Mouse (Mus musculus) heart, embryonic 13.5 days (tissue): ENCODE results near the gene Zfp575. TPM values are rescaled to one million over a fixed set of nuclear protein-coding genes. Genes with fewer than 3 reads are reported as not detected.

Experiments
- ATAC-seq: fragments of 200-750 bp; cut with Nextera tagmentation; 2 replicates; pipeline ENCODE4 v1.8.0; 2017; ENCODE audit warnings: moderate TSS enrichment; ENCODE audit not compliant: insufficient number of reproducible peaks, low FRiP score, low TSS enrichment; ENCODE audit errors: extremely low read depth
- H3K27ac ChIP-seq: fragments of 300-500 bp; sonication (generic); replicated peaks from 2 replicates; pipeline ENCODE4 v1.5.1; 2015; ENCODE audit warnings: moderate library complexity, mild to moderate bottlenecking, inconsistent platforms
- H3K27me3 ChIP-seq: fragments of 300-500 bp; sonication (generic); replicated peaks from 2 replicates; pipeline ENCODE4 v1.6.1; 2015; ENCODE audit warnings: mild to moderate bottlenecking, inconsistent platforms
- H3K36me3 ChIP-seq: fragments of 300-500 bp; sonication (generic); 2 replicates; pipeline ENCODE4 v1.6.1; 2015; ENCODE audit warnings: mild to moderate bottlenecking, inconsistent platforms
- H3K4me1 ChIP-seq: fragments of 300-500 bp; sonication (generic); 2 replicates; pipeline ENCODE4 v1.6.1; 2015; ENCODE audit warnings: inconsistent platforms
- H3K4me2 ChIP-seq: fragments of 300-500 bp; sonication (generic); 2 replicates; pipeline ENCODE4 v1.6.1; 2015; ENCODE audit warnings: inconsistent platforms, mild to moderate bottlenecking, moderate library complexity
- H3K4me3 ChIP-seq: fragments of 300-500 bp; sonication (generic); 2 replicates; pipeline ENCODE4 v1.5.1; 2015; ENCODE audit warnings: moderate library complexity, mild to moderate bottlenecking, inconsistent platforms
- H3K9ac ChIP-seq: fragments of 300-500 bp; sonication (generic); 2 replicates; pipeline ENCODE4 v1.6.1; 2015; ENCODE audit warnings: inconsistent platforms, mild to moderate bottlenecking, moderate library complexity
- H3K9me3 ChIP-seq: fragments of 300-500 bp; sonication (generic); 2 replicates; pipeline ENCODE4 v1.6.1; 2016; ENCODE audit warnings: inconsistent platforms
- WGBS: fragments of 180-500 bp; shearing (Covaris S2); methylation state at CpG from one replicate; pipeline ENCODE4 v1.1.7; 2015; ENCODE audit warnings: mixed read lengths; 5-methylcytosine and 5-hydroxymethylcytosine counted together
- polyA plus RNA-seq: library from polyadenylated mRNA; unstranded; fragments of >200 nt; fragmentation: Nextera tagmentation; extraction: Ambion mirVana; gene quantifications from 2 replicates; pipeline ENCODE4 v1.2.1, GENCODE M21; 2015

Zfp575 gene
- polyA plus RNA-seq, 1 experiment from 2014 or later = 0.78 TPM

- 36% methylated on average over 19 of the region's 19 CpGs for WGBS
- no peak for ATAC-seq
These were observed 53.1 kb downstream of the Zfp575 start for GRCm38 (mm10) chr7:24534301-24534700.

More at GRCm38 (mm10) chr7:24534301-24534700, 53.1 kb downstream of the Zfp575 start:
- Histone ChIP-seq H3K4me2 (peak overlapping the region; percentile 41), H3K4me1 (peaks cover 26% of the 10 kb centered on the region), H3K4me3 (peak overlapping the region; percentile 12; the same call in 1 of the 2 replicates), H3K9me3 (no peaks in the 10 kb centered on the region), H3K36me3 (peaks cover 45% of the 10 kb centered on the region), H3K27me3 (peaks cover 14% of the 10 kb centered on the region), H3K9ac (peak overlapping the region; percentile 61), H3K27ac (no peak overlapping the region)

Other genes starting within 250 kb of the Zfp575 start
- gene Lypd5, start 238.4 kb downstream of the Zfp575 start, polyA plus RNA-seq = not detected in 2 replicates
- 2.9 and 5.3 TPM in 2 replicates for gene Kcnn4, start 217.4 kb downstream of the Zfp575 start, polyA plus RNA-seq
- gene Smg9, start 188.0 kb downstream of the Zfp575 start, polyA plus RNA-seq = 18.1 and 19.3 TPM in 2 replicates
- not detected in 2 replicates for gene Irgc1, start 135.3 kb downstream of the Zfp575 start, polyA plus RNA-seq
- 8.3 and 9.8 TPM in 2 replicates for gene Plaur, start 125.2 kb downstream of the Zfp575 start, polyA plus RNA-seq
- gene Cadm4, start 105.6 kb downstream of the Zfp575 start, polyA plus RNA-seq = 0.60 and 0.80 TPM in 2 replicates
- gene Zfp428, start 80.6 kb downstream of the Zfp575 start, polyA plus RNA-seq = 32.9 and 36.7 TPM in 2 replicates
- gene AC161166.1, start 75.2 kb downstream of the Zfp575 start, polyA plus RNA-seq = 0.17 and 0.18 TPM in 2 replicates
- gene Irgq, start 57.0 kb downstream of the Zfp575 start, polyA plus RNA-seq = 4.6 and 5.6 TPM in 2 replicates
- gene Pinlyp, start 41.5 kb downstream of the Zfp575 start, polyA plus RNA-seq = not detected in 2 replicates
- 72.9 and 77.8 TPM in 2 replicates for gene Xrcc1, start 41.4 kb downstream of the Zfp575 start, polyA plus RNA-seq
- 19.3 and 23.9 TPM in 2 replicates for gene Ethe1, start 98 bp downstream of the Zfp575 start, polyA plus RNA-seq
- gene Phldb3, start 23.1 kb upstream of the Zfp575 start, polyA plus RNA-seq = 0.05 TPM in 1 of 2 replicates, not detected in the other
- gene Lypd3, start 48.9 kb upstream of the Zfp575 start, polyA plus RNA-seq = 0.09 and 0.20 TPM in 2 replicates
- gene Tex101, start 89.0 kb upstream of the Zfp575 start, polyA plus RNA-seq = not detected in 2 replicates
- not detected in 2 replicates for gene BC049730, start 121.6 kb upstream of the Zfp575 start, polyA plus RNA-seq
- not detected in 2 replicates for gene Gm4763, start 139.3 kb upstream of the Zfp575 start, polyA plus RNA-seq
- 0.16 TPM in 1 of 2 replicates, not detected in the other for gene Cd177, start 172.7 kb upstream of the Zfp575 start, polyA plus RNA-seq
- gene Ceacam10, start 189.6 kb upstream of the Zfp575 start, polyA plus RNA-seq = not detected in 2 replicates